Comparison of ENCODE assay signal across 7 mouse cellular contexts in genomic region chr2:74128782-74129538, GRCm38 (mm10).
DNase-seq lines count a peak whose midpoint lies in the region; ATAC-seq and TF ChIP-seq lines count a peak whose summit lies in the region.

No protein-coding gene starts in this region.

- peaks cover 3% of the 10 kb centered on the region for H3K27me3 ChIP-seq in embryonic facial prominence, embryonic 12.5 days
- no peaks in the 10 kb centered on the region for H3K27me3 ChIP-seq in hindbrain, embryonic 14.5 days (ENCODE audit: control insufficient read depth, insufficient read depth, low read length)
- no peaks in the 10 kb centered on the region for H3K27me3 ChIP-seq in neural tube, embryonic 11.5 days (ENCODE audit: control insufficient read depth, insufficient read depth, low read length)

- no peaks in the 10 kb centered on the region for H3K9me3 ChIP-seq in embryonic facial prominence, embryonic 12.5 days
- H3K9me3 ChIP-seq in hindbrain, embryonic 14.5 days (ENCODE audit: control insufficient read depth, low read length), result no peaks in the 10 kb centered on the region
- no peaks in the 10 kb centered on the region for H3K9me3 ChIP-seq in neural tube, embryonic 11.5 days (ENCODE audit: control insufficient read depth, low read length)

- under 1% methylated on average over 14 of the region's 14 CpGs for WGBS in embryonic facial prominence, embryonic 12.5 days
- WGBS in hindbrain, embryonic 14.5 days, result under 1% methylated on average over 14 of the region's 14 CpGs
- whole genome bisulfite sequencing in neural tube, embryonic 11.5 days, result under 1% methylated on average over 14 of the region's 14 CpGs

- peak; percentile 17 to 29 for DNase-seq in layer of hippocampus, adult 2 months (ENCODE audit: low spot score in 2 of 2)
- DNase-seq in layer of hippocampus, adult 11-12 months (ENCODE audit: low spot score), result no peak
- DNase-seq in hindbrain, embryonic 14.5 days (ENCODE audit: low spot score), result peak; percentile 62
- peak; percentile 60 for DNase-seq in neural tube, embryonic 11.5 days (ENCODE audit: low spot score)
- no peak for DNase-seq in natural killer cell, adult 2 months (ENCODE audit: low spot score in 2 of 2)
- no peak for DNase-seq in kidney, adult 11 months

- peaks cover 19% of the 10 kb centered on the region for H3K4me1 ChIP-seq in embryonic facial prominence, embryonic 12.5 days
- H3K4me1 ChIP-seq in hindbrain, embryonic 14.5 days (replicated peaks; ENCODE audit: control insufficient read depth, insufficient read depth, low read length), result peaks cover 22% of the 10 kb centered on the region
- H3K4me1 ChIP-seq in neural tube, embryonic 11.5 days (ENCODE audit: control insufficient read depth, insufficient read depth, low read length), result peaks cover 8% of the 10 kb centered on the region

- no peaks in the 10 kb centered on the region for H3K36me3 ChIP-seq in embryonic facial prominence, embryonic 12.5 days
- H3K36me3 ChIP-seq in hindbrain, embryonic 14.5 days (replicated peaks; ENCODE audit: control insufficient read depth, insufficient read depth), result no peaks in the 10 kb centered on the region
- no peaks in the 10 kb centered on the region for H3K36me3 ChIP-seq in neural tube, embryonic 11.5 days (ENCODE audit: control insufficient read depth, insufficient read depth, low read length)

- peak overlapping the region; percentile 38; the same call in 1 of the 2 replicates for H3K9ac ChIP-seq in embryonic facial prominence, embryonic 12.5 days
- H3K9ac ChIP-seq in hindbrain, embryonic 14.5 days, result peak overlapping the region; percentile 48
- H3K9ac ChIP-seq in neural tube, embryonic 11.5 days (ENCODE audit: low read length), result peak overlapping the region; percentile 42

- peak overlapping the region; percentile 63 for H3K4me2 ChIP-seq in embryonic facial prominence, embryonic 12.5 days (replicated peaks)
- peak overlapping the region; percentile 56 for H3K4me2 ChIP-seq in hindbrain, embryonic 14.5 days (replicated peaks)
- H3K4me2 ChIP-seq in neural tube, embryonic 11.5 days (ENCODE audit: low read depth), result peak overlapping the region; percentile 56

- H3K27ac ChIP-seq in layer of hippocampus, adult 2 months, result peak overlapping the region; percentile 78
- H3K27ac ChIP-seq in embryonic facial prominence, embryonic 12.5 days, result no peak overlapping the region
- H3K27ac ChIP-seq in hindbrain, embryonic 14.5 days, result peak overlapping the region; percentile 83
- H3K27ac ChIP-seq in neural tube, embryonic 11.5 days (ENCODE audit: low read depth, low read length), result peak overlapping the region; percentile 72

- peak overlapping the region; percentile 51 for H3K4me3 ChIP-seq in layer of hippocampus, adult 2 months
- peak overlapping the region; percentile 36 for H3K4me3 ChIP-seq in embryonic facial prominence, embryonic 12.5 days
- peak overlapping the region; percentile 25 for H3K4me3 ChIP-seq in hindbrain, embryonic 14.5 days (replicated peaks; ENCODE audit: low read length)
- peak overlapping the region; percentile 24 for H3K4me3 ChIP-seq in neural tube, embryonic 11.5 days (ENCODE audit: low read depth, low read length)

- TF ChIP-seq CTCF in layer of hippocampus, adult 2 months (conservative IDR thresholded peaks at IDR 0.05), result peak; percentile 28; the same call in 1 of the 2 replicates

- ATAC-seq in embryonic facial prominence, embryonic 12.5 days (ENCODE audit: insufficient number of reproducible peaks, insufficient read depth, low FRiP score, low TSS enrichment), result no peak
- ATAC-seq in hindbrain, embryonic 14.5 days (ENCODE audit: low FRiP score), result peak; percentile 80
- peak; percentile 53; the same call in 1 of the 2 replicates for ATAC-seq in neural tube, embryonic 11.5 days (ENCODE audit: insufficient read depth, low FRiP score, low TSS enrichment)

Comparison
In these comparisons a context has a peak if more than half of its experiments do, and no peak if none do; other contexts are left out.
1. DNase-seq: peak in layer of hippocampus, adult 2 months (2 of 2), hindbrain, embryonic 14.5 days (single experiment) and neural tube, embryonic 11.5 days (single experiment); none in layer of hippocampus, adult 11-12 months (single experiment), natural killer cell, adult 2 months (0 of 2) and kidney, adult 11 months (single experiment).
2. Peak in every context shown above with its lines, with median percentiles within 50 percentile points of each other: H3K4me3 ChIP-seq, H3K4me2 ChIP-seq and H3K9ac ChIP-seq.